Mouse (Mus musculus) CH12.LX (cell line): ENCODE measurements around the gene Vmn2r71. TPM values are rescaled to one million over a fixed set of nuclear protein-coding genes. Genes with fewer than 3 reads are reported as not detected.

Experiments
- DNase-seq: peaks from one replicate; pipeline ENCODE4 v3.0.0-alpha.2; 2013; ENCODE audit errors: extremely low read depth
- H3K27ac ChIP-seq: 2 replicates; pipeline ENCODE4 v1.5.1; 2012; ENCODE audit warnings: low read depth, mild to moderate bottlenecking, control low read depth, moderate library complexity; ENCODE audit not compliant: insufficient read depth
- H3K27me3 ChIP-seq: replicated peaks from 2 replicates; pipeline ENCODE3; 2012; ENCODE audit warnings: inconsistent platforms
- H3K36me3 ChIP-seq, 2 experiments: replicated peaks in 1 of 2; 2 replicates each; pipeline versions ENCODE3 to v1.6.1; 2012; ENCODE audit warnings: inconsistent platforms in 1 of 2, low read length in 1 of 2, mild to moderate bottlenecking in 1 of 2, mixed read lengths in 1 of 2, moderate library complexity in 1 of 2; ENCODE audit not compliant: control insufficient read depth in 1 of 2, insufficient read depth in 1 of 2
- H3K4me1 ChIP-seq, 2 experiments: 2 replicates each; pipeline ENCODE4 v1.6.1; 2012; ENCODE audit warnings: inconsistent platforms in 1 of 2, moderate library complexity in 1 of 2; ENCODE audit not compliant: insufficient read depth in 2 of 2, control insufficient read depth in 1 of 2
- H3K4me2 ChIP-seq: 2 replicates; pipeline ENCODE4 v1.6.1; 2012; ENCODE audit warnings: low read depth, mild to moderate bottlenecking, control low read depth; ENCODE audit not compliant: poor library complexity, insufficient read depth, severe bottlenecking
- H3K4me3 ChIP-seq, 3 experiments: fragments of 150-350 bp in 1 of 3; sonication (generic) in 1 of 3; replicated peaks in 1 of 3; 2 replicates each; pipeline versions ENCODE3 to v1.5.1; 2011 to 2012; ENCODE audit warnings: low read depth in 2 of 3, low read length in 2 of 3, mild to moderate bottlenecking in 2 of 3, moderate library complexity in 2 of 3, control low read depth in 1 of 3, improper control_type of control experiment in 1 of 3, inconsistent platforms in 1 of 3, mixed read lengths in 1 of 3; ENCODE audit not compliant: poor library complexity in 1 of 3
- H3K79me2 ChIP-seq: replicated peaks from 2 replicates; pipeline ENCODE4 v1.6.1; 2012; ENCODE audit warnings: mild to moderate bottlenecking, moderate library complexity; ENCODE audit not compliant: control insufficient read depth, poor library complexity, insufficient read depth, severe bottlenecking; ENCODE audit errors: extremely low read depth
- H3K9ac ChIP-seq: 2 replicates; pipeline ENCODE4 v1.6.1; 2012; ENCODE audit warnings: low read depth, mild to moderate bottlenecking, control low read depth, moderate library complexity; ENCODE audit not compliant: insufficient read depth
- H3K9me3 ChIP-seq: replicated peaks from 2 replicates; pipeline ENCODE3; 2012; ENCODE audit warnings: low read length, inconsistent platforms, mixed read lengths
- CHD1 ChIP-seq: IDR thresholded peaks from 2 replicates; pipeline ENCODE4 v1.6.1; 2012; ENCODE audit warnings: low read depth, low read length, improper control_type of control experiment, inconsistent platforms
- CHD2 ChIP-seq: IDR thresholded peaks from 2 replicates; pipeline ENCODE4 v1.6.1; 2011; ENCODE audit warnings: low read length, improper control_type of control experiment
- CTCF ChIP-seq, 2 experiments: IDR thresholded peaks in 1 of 2; conservative IDR thresholded peaks in 1 of 2; 2 replicates each; pipeline ENCODE4 v1.5.1; 2011 to 2012; ENCODE audit warnings: low read depth in 2 of 2, low read length in 2 of 2, improper control_type of control experiment in 1 of 2, inconsistent platforms in 1 of 2, mild to moderate bottlenecking in 1 of 2, moderate library complexity in 1 of 2
- E2F4 ChIP-seq: IDR thresholded peaks from 2 replicates; pipeline ENCODE4 v1.6.1; 2011; ENCODE audit warnings: low read depth, low read length, improper control_type of control experiment; ENCODE audit not compliant: insufficient replicate concordance
- ELF1 ChIP-seq: IDR thresholded peaks from 2 replicates; pipeline ENCODE4 v1.6.1; 2014; ENCODE audit warnings: low read depth, mild to moderate bottlenecking, inconsistent platforms, low read length, improper control_type of control experiment
- ETS1 ChIP-seq: conservative IDR thresholded peaks from 2 replicates; pipeline ENCODE4 v1.6.1; 2012; ENCODE audit warnings: low read depth, mild to moderate bottlenecking, inconsistent platforms, low read length, improper control_type of control experiment, moderate library complexity
- HCFC1 ChIP-seq: IDR thresholded peaks from 2 replicates; pipeline ENCODE4 v1.6.1; 2012; ENCODE audit warnings: low read depth, mild to moderate bottlenecking, inconsistent platforms, low read length, improper control_type of control experiment
- JUN ChIP-seq: IDR thresholded peaks from 2 replicates; pipeline ENCODE4 v1.6.1; 2011; ENCODE audit warnings: low read depth, mild to moderate bottlenecking, low read length, improper control_type of control experiment, moderate library complexity; ENCODE audit not compliant: insufficient read depth
- JUND ChIP-seq: conservative IDR thresholded peaks from 2 replicates; pipeline ENCODE4 v1.6.1; 2011; ENCODE audit warnings: low read depth, low read length, improper control_type of control experiment
- MAFK ChIP-seq: IDR thresholded peaks from 2 replicates; pipeline ENCODE4 v1.6.1; 2011; ENCODE audit warnings: low read length, improper control_type of control experiment; ENCODE audit not compliant: insufficient replicate concordance
- MAX ChIP-seq: IDR thresholded peaks from 2 replicates; pipeline ENCODE4 v1.6.1; 2011; ENCODE audit warnings: low read length, improper control_type of control experiment
- MXI1 ChIP-seq: IDR thresholded peaks from 2 replicates; pipeline ENCODE4 v1.6.1; 2011; ENCODE audit warnings: mild to moderate bottlenecking, low read depth, low read length, improper control_type of control experiment
- PAX5 ChIP-seq: IDR thresholded peaks from 2 replicates; pipeline ENCODE4 v1.6.1; 2012; ENCODE audit warnings: low read length, inconsistent platforms, mixed read lengths
- POLR2A ChIP-seq: IDR thresholded peaks from 2 replicates; pipeline ENCODE4 v1.6.1; 2011; ENCODE audit warnings: low read depth, mild to moderate bottlenecking, improper control_type of control experiment, low read length
- SMC3 ChIP-seq: IDR thresholded peaks from 2 replicates; pipeline ENCODE4 v1.6.1; 2011; ENCODE audit warnings: low read depth, low read length, improper control_type of control experiment
- UBTF ChIP-seq: IDR thresholded peaks from 2 replicates; pipeline ENCODE4 v1.6.1; 2012; ENCODE audit warnings: low read depth, mild to moderate bottlenecking, inconsistent platforms, low read length, improper control_type of control experiment, moderate library complexity
- USF1 ChIP-seq: IDR thresholded peaks from 2 replicates; pipeline ENCODE4 v1.6.1; 2014; ENCODE audit warnings: low read depth, mild to moderate bottlenecking, inconsistent platforms, low read length, improper control_type of control experiment
- ZC3H11A ChIP-seq: IDR thresholded peaks from 2 replicates; pipeline ENCODE4 v1.6.1; 2012; ENCODE audit warnings: low read depth, mild to moderate bottlenecking, inconsistent platforms, low read length, improper control_type of control experiment
- ZMIZ1 ChIP-seq: IDR thresholded peaks from 2 replicates; pipeline ENCODE4 v1.6.1; 2012; ENCODE audit warnings: low read depth, mild to moderate bottlenecking, inconsistent platforms, low read length, improper control_type of control experiment
- ZNF384 ChIP-seq: IDR thresholded peaks from 2 replicates; pipeline ENCODE4 v1.6.1; 2012; ENCODE audit warnings: low read depth, low read length, improper control_type of control experiment, inconsistent platforms
- dilution Hi-C: fragments of 300-500 bp; cut with MboI; formaldehyde crosslinking; loops from 2 replicates; pipeline ENCODE4 v1.14.3; 2020; ENCODE audit warnings: low sequenced_read_pairs; ENCODE audit not compliant: extremely low pct_unique_long_range_greater_than_20kb, extremely low pct_ligation_motif_present
- in situ Hi-C: fragments of 300-500 bp; cut with MboI; formaldehyde crosslinking; loops from 3 replicates; pipeline ENCODE4 v1.14.3; 2019; ENCODE audit warnings: low sequenced_read_pairs, low pct_ligation_motif_present, low pct_unique_long_range_greater_than_20kb, mixed read lengths
- polyA plus RNA-seq: library from polyadenylated mRNA; unstranded; fragments of >175 nt; gene quantifications from 2 replicates; pipeline ENCODE4 v1.2.1, GENCODE M21; 2012; ENCODE audit warnings: low read depth; ENCODE audit not compliant: insufficient read length
- total RNA-seq, 2 experiments: library from RNA; depleted of rRNA; stranded (reverse); fragments of 300-350 nt in 1 of 2; fragments of >200 nt in 1 of 2; gene quantifications; 2 replicates each; pipeline ENCODE4 v1.2.3; 2012 to 2014

Gene Vmn2r71
- not detected in 2 replicates for total RNA-seq (2012; rRNA removed)
- total RNA-seq (2014; rRNA removed) = not detected in 2 replicates
- not detected in 2 replicates for polyA plus RNA-seq

DNA sequence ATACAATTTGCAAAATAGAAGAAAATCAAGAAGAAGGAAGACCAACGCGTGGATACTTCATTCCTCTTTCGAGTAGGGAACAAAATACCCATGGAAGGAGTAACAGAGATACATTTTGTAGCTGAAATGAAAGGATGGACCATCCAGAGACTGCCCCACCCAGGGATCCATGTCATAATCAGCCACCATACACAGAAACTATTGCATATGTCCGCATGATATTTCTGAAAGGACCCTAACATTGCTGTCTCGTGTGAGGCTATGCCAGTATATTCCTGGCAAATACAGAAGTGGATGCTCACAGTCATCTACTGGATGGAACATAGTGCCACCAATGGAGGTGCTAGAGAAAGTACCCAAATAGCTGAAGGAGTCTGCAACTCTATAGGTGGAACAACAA is at the start of gene Vmn2r71:
Vmn2r71 (plus strand) TSS at position 301 of the 400 bp plus-strand sequence.
- Histone ChIP-seq H3K4me3 (no peak within 1 kb of the TSS), H3K27me3 (no peaks in the 10 kb centered on the region), H3K9ac (no peak within 1 kb of the TSS), H3K4me1 (no peaks in the 10 kb centered on the region), H3K4me2 (no peak within 1 kb of the TSS), H3K36me3 (no peaks in the 10 kb centered on the region), H3K79me2 (no peaks in the 10 kb centered on the region), H3K9me3 (peaks cover 2% of the 10 kb centered on the region), H3K27ac (no peak within 1 kb of the TSS)
- in situ Hi-C loops (no loop called here), dilution Hi-C loops (no loop called here)
- TF ChIP-seq POLR2A = no peak
- no peak for TF ChIP-seq USF1
- TF ChIP-seq ZNF384 = no peak
- no peak for TF ChIP-seq MAX
- TF ChIP-seq CTCF (conservative IDR thresholded peaks at IDR 0.05 in 1 of 2, IDR thresholded peaks at IDR 0.05 in 1 of 2; ENCODE audit: low read depth in 2 of 2, low read length in 2 of 2) = no peak
- no peak for DNase-seq

DNA sequence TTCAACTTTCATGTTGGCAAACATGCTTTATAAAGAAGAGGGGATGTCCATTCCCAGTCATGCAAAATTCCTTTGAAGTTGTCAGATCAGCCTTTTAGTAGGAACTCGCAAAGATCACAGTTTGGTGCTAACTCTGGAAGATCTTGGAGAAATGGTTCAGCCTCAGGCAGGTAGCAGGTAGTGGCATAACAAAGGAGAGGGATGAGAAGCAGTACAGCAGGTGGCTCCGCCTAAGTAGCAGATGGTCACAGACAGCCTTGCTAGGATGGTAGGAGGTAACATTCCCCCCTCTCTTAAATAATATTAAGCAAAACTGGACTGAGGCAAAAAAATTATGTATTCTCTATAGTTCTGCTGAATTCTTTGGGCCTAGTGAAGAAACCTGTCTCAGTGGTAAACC is 20.8 kb upstream of the Vmn2r71 start:
- H3K9ac ChIP-seq = no peak overlapping the region
- dilution Hi-C loops = no loop called here
- TF ChIP-seq ETS1 = no peak
- TF ChIP-seq MAX = no peak
- no peak for TF ChIP-seq MXI1
- TF ChIP-seq SMC3 = no peak
- no peak for TF ChIP-seq PAX5
- no peak for TF ChIP-seq JUN
- TF ChIP-seq JUND = no peak
- no peak for TF ChIP-seq ZNF384
- no peak for TF ChIP-seq ELF1
- in situ Hi-C loops = no loop called here
- H3K4me3 ChIP-seq = no peak overlapping the region
- no peak for DNase-seq
- no peaks in the 10 kb centered on the region for H3K79me2 ChIP-seq
- no peaks in the 10 kb centered on the region for H3K4me1 ChIP-seq
- no peak overlapping the region for H3K4me2 ChIP-seq
- H3K27me3 ChIP-seq = no peaks in the 10 kb centered on the region
- no peak overlapping the region for H3K27ac ChIP-seq
- no peaks in the 10 kb centered on the region for H3K36me3 ChIP-seq
- peaks cover 5% of the 10 kb centered on the region for H3K9me3 ChIP-seq

DNA sequence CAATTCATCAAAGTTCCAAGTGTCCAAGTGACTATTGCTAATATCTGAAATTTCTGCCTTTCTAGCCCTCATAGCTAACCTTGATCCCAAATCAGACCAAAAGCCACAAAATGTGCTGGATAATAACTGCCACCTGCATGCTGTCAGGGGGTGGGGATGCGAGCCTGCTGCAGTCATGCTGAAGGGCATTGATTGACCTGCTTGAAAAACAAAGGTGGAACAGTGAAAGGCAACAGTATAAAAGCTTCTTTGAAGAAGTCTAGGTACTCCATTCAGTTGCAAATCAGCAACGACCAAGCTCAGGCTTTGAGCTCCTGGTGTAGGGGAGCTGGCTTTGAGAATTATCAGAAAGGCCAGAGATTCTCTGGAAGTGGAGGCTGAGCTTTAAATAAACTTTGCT is 19.8 kb upstream of the Vmn2r71 start:
- Histone ChIP-seq H3K4me2 (no peak overlapping the region), H3K9ac (no peak overlapping the region), H3K27me3 (no peaks in the 10 kb centered on the region), H3K27ac (no peak overlapping the region), H3K36me3 (no peaks in the 10 kb centered on the region), H3K79me2 (no peaks in the 10 kb centered on the region), H3K4me1 (no peaks in the 10 kb centered on the region), H3K9me3 (peaks cover 5% of the 10 kb centered on the region), H3K4me3 (no peak overlapping the region)
- in situ Hi-C loops (no loop called here), dilution Hi-C loops (no loop called here)
- TF ChIP-seq UBTF (no peak), CHD1 (no peak), MAX (no peak), JUN (no peak), HCFC1 (no peak), E2F4 (no peak), MAFK (no peak), ZC3H11A (no peak), ELF1 (no peak), ETS1 (no peak), SMC3 (no peak), JUND (no peak), ZMIZ1 (no peak), CHD2 (no peak), MXI1 (no peak)
- no peak for DNase-seq
